Mouse (Mus musculus): Measurements from ENCODE around the gene Ttc7b.

- TF ChIP-seq CTCF (IDR thresholded peaks at IDR 0.05; ENCODE audit: extremely low read depth, insufficient read depth, insufficient read length, insufficient replicate concordance) (no peak), POLR2A (IDR thresholded peaks at IDR 0.05; ENCODE audit: low read depth, low read length) (no peak)
Observed at GRCm38 (mm10) chr12:100481443-100482026, 39.1 kb downstream of the Ttc7b start.

All from spleen, adult 2 months (tissue).